Mouse (Mus musculus) kidney, postnatal 0 days (tissue): ENCODE measurements around the gene Prps1l3. TPM values are rescaled to one million over a fixed set of nuclear protein-coding genes. Genes with fewer than 3 reads are reported as not detected.

ENCODE experiments used
- ATAC-seq: fragments of 200-750 bp; cut with Nextera tagmentation; replicated peaks from 2 replicates; pipeline ENCODE4 v1.8.0; 2017; ENCODE audit warnings: low read depth, moderate number of reproducible peaks, moderate TSS enrichment, moderate library complexity; ENCODE audit not compliant: low FRiP score
- DNase-seq: peaks from one replicate; pipeline ENCODE4 v3.0.0-alpha.2; 2016; ENCODE audit warnings: low spot score
- H3K27ac ChIP-seq: fragments of 300-500 bp; sonication (generic); 2 replicates; pipeline ENCODE4 v1.5.1; 2014; ENCODE audit warnings: mild to moderate bottlenecking
- H3K27me3 ChIP-seq: fragments of 300-500 bp; sonication (generic); 2 replicates; pipeline ENCODE4 v1.6.1; 2014; ENCODE audit warnings: low read length, mixed read lengths; ENCODE audit not compliant: insufficient read depth
- H3K36me3 ChIP-seq: fragments of 300-500 bp; sonication (generic); 2 replicates; pipeline ENCODE4 v1.6.1; 2014; ENCODE audit warnings: low read length, mixed read lengths; ENCODE audit not compliant: insufficient read depth
- H3K4me1 ChIP-seq: fragments of 300-500 bp; sonication (generic); replicated peaks from 2 replicates; pipeline ENCODE4 v1.6.1; 2014; ENCODE audit warnings: antibody characterized with exemption, low read length, mixed read lengths; ENCODE audit not compliant: insufficient read depth
- H3K4me2 ChIP-seq: fragments of 300-500 bp; sonication (generic); 2 replicates; pipeline ENCODE4 v1.6.1; 2014; ENCODE audit warnings: mild to moderate bottlenecking, low read length, moderate library complexity, mixed read lengths
- H3K4me3 ChIP-seq: fragments of 300-500 bp; sonication (generic); replicated peaks from 2 replicates; pipeline ENCODE4 v1.5.1; 2014; ENCODE audit warnings: low read depth, low read length
- H3K9ac ChIP-seq: fragments of 300-500 bp; sonication (generic); 2 replicates; pipeline ENCODE4 v1.6.1; 2014; ENCODE audit warnings: low read depth, low read length
- H3K9me3 ChIP-seq: fragments of 300-500 bp; sonication (generic); replicated peaks from 2 replicates; pipeline ENCODE4 v1.6.1; 2016; ENCODE audit warnings: low read length, inconsistent platforms, mixed read lengths
- CTCF ChIP-seq: IDR thresholded peaks from 2 replicates; pipeline ENCODE4 v1.5.1; 2016; ENCODE audit warnings: antibody characterized with exemption, low read depth, mild to moderate bottlenecking, moderate library complexity
- WGBS: fragments of 180-500 bp; shearing (Covaris S2); extraction: QIAGEN DNeasy Blood & Tissue Kit; methylation state at CpG from one replicate; pipeline ENCODE4 v1.1.7; 2014; 5-methylcytosine and 5-hydroxymethylcytosine counted together
- polyA plus RNA-seq: library from polyadenylated mRNA; unstranded; fragments of >200 nt; fragmentation: Nextera tagmentation; extraction: Ambion mirVana; gene quantifications from 2 replicates; pipeline ENCODE4 v1.2.1, GENCODE M21; 2015

Gene Prps1l3
- polyA plus RNA-seq, 1 experiment from 2014 or later: 46.6 TPM

DNA sequence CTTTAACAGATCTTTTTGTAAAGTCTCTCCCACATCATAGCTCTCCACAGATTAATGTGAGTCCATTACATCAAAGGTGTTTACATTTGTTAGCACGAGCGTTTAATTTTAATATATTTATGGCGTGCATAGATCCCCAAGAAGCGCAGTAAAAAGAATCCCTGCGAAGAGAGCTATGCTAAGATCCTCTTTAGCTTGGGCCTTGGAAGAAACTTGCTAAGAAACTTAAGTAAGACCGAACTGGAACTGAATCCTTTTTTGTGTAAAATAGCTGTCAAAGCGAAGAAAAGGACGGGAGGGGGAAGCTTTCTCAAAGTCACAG is 34.0 kb upstream of the Prps1l3 start:
- ATAC-seq (no peak), DNase-seq (no peak)
- TF ChIP-seq CTCF: no peak
- no peaks in the 10 kb centered on the region for H3K36me3 ChIP-seq
- no peaks in the 10 kb centered on the region for H3K27me3 ChIP-seq
- H3K9ac ChIP-seq: peak overlapping the region; percentile 54
- no peak overlapping the region for H3K27ac ChIP-seq
- H3K9me3 ChIP-seq: no peaks in the 10 kb centered on the region
- no peaks in the 10 kb centered on the region for H3K4me1 ChIP-seq
- peak overlapping the region; percentile 90 for H3K4me2 ChIP-seq
- H3K4me3 ChIP-seq: peak overlapping the region; percentile 53
- 17% methylated on average over 8 of the region's 8 CpGs for WGBS

DNA sequence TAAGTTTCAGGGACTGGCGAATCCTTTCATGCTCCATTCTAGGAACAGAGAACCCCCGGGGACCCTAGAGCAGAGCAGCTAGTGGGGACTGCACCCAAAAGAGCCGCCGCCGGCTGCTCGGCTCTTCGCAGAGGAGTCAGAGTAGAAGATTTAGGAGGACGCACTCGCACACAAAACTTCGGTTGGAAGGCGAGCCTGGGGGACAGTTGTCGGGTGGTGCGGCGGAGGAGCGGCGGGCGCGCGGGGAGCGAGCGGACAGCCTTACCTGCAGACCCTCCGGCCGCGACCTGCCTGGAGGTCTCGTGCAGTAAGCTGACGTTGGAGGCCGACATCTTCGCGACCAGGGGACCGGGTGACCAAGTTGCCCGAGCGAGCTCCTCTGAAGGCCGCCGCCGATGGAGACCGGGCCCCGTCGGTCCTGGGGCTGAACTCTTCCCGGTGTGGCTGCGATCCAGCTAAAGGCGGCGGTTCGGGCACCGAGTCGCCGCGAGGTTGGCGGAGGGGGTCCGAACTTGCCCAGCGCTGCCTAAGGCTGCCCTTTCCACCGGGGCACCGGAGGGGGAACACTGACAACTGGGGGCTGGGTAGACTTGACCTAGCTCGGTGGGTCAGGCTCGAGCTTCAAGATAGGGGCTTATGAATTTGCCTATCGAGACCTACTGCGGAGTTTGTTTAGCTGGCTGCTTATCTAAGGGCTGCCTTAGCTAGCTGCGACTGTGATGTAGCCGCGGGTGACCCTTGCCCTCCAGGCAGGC is 33.4 kb upstream of the Prps1l3 start:
- Histone ChIP-seq H3K4me3 (peak overlapping the region; percentile 53), H3K9me3 (no peaks in the 10 kb centered on the region), H3K36me3 (no peaks in the 10 kb centered on the region), H3K4me2 (peak overlapping the region; percentile 90), H3K27me3 (no peaks in the 10 kb centered on the region), H3K27ac (peak overlapping the region; percentile 8), H3K9ac (peak overlapping the region; percentile 54), H3K4me1 (no peaks in the 10 kb centered on the region)
- no peak for TF ChIP-seq CTCF
- 2% methylated on average over 59 of the region's 59 CpGs for WGBS
- ATAC-seq: peak; percentile 78
- DNase-seq: peak; percentile 42

DNA sequence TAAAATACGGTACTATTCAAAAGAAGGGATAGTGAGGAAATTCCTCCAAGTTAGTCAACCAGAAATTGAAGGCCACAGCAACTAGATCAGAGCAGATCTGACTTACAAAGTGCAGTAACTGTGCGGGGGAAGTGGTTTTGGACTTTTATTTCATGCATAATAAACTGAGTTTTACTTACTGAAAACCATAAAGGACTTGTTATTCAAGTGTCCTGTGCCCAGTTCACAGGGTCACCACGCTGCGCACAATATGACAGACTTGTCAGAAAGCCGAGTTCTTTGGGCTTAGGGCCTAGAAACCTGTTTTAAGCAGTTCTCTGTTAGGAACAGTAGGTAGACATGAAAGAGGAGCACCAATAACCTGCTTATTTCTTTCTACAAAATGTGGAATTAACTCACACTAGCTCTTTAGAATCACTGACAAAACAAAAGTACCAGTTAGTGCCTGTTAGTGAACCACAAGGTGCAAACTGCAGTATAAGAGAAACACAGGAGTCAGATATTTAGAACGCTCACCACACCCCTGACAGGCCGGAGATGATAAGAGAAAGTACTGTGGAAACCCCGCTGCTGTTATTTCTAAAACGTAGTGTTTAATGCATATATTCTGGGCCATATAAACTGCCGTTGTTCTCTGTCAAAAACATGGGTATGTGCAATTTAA is 32.7 kb upstream of the Prps1l3 start, which contains the start of gene Slc25a21:
Slc25a21 (minus strand) TSS at position 110 of the 664 bp plus-strand sequence.
- H3K27ac ChIP-seq: peak within 1 kb of the TSS; percentile 8
- no peaks in the 10 kb centered on the region for H3K4me1 ChIP-seq
- H3K9me3 ChIP-seq: no peaks in the 10 kb centered on the region
- H3K9ac ChIP-seq: peak within 1 kb of the TSS; percentile 54
- peak within 1 kb of the TSS; percentile 90 for H3K4me2 ChIP-seq
- ATAC-seq (peak; percentile 10), DNase-seq (peak; percentile 55)
- 68% methylated on average over 10 of the region's 10 CpGs for WGBS
- no peaks in the 10 kb centered on the region for H3K27me3 ChIP-seq
- peak within 1 kb of the TSS; percentile 53 for H3K4me3 ChIP-seq
- TF ChIP-seq CTCF: no peak
- no peaks in the 10 kb centered on the region for H3K36me3 ChIP-seq

DNA sequence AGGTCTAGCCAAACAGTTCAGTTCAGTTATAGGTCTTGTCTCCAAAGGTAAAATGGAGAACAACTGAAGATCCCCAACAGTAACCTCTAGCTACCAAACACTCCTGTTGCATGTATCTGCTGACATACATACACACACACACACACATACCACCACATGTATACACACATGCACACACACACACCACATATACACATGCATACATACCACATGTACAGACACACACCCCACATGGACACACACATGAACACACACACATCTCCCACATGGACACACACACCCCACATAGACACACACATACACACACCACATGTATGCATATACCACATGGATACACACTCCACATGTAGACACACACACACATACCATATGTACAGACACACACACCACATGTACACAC is 31.9 kb upstream of the Prps1l3 start:
- Histone ChIP-seq H3K27ac (no peak overlapping the region), H3K4me2 (no peak overlapping the region), H3K9me3 (no peaks in the 10 kb centered on the region), H3K36me3 (no peaks in the 10 kb centered on the region), H3K4me3 (no peak overlapping the region), H3K9ac (no peak overlapping the region), H3K4me1 (no peaks in the 10 kb centered on the region), H3K27me3 (no peaks in the 10 kb centered on the region)
- no peak for TF ChIP-seq CTCF
- DNase-seq (no peak), ATAC-seq (no peak)

DNA sequence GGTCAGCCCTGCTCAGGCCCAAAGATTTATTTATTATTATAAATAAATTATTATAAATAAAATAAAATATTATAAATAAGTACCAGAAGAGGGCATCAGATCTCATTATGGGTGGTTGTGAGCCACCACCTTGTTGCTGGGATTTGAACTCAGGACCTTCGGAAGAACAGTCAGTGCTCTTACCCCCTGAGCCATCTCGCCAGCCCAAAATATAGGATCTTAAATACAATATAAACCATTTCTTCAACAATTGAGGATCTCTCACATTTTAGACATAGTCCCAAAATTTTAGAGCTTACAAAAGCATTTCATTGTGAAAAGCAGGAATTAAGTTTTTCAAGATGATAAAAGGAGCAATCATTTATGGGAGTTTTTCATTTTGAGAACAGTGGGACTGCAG is 30.8 kb upstream of the Prps1l3 start:
- Histone ChIP-seq H3K4me1 (no peaks in the 10 kb centered on the region), H3K9ac (no peak overlapping the region), H3K9me3 (no peaks in the 10 kb centered on the region), H3K4me3 (no peak overlapping the region), H3K36me3 (no peaks in the 10 kb centered on the region), H3K4me2 (no peak overlapping the region), H3K27me3 (no peaks in the 10 kb centered on the region), H3K27ac (no peak overlapping the region)
- DNase-seq (no peak), ATAC-seq (no peak)
- 95% methylated on average over 2 of the region's 2 CpGs for WGBS
- no peak for TF ChIP-seq CTCF

DNA sequence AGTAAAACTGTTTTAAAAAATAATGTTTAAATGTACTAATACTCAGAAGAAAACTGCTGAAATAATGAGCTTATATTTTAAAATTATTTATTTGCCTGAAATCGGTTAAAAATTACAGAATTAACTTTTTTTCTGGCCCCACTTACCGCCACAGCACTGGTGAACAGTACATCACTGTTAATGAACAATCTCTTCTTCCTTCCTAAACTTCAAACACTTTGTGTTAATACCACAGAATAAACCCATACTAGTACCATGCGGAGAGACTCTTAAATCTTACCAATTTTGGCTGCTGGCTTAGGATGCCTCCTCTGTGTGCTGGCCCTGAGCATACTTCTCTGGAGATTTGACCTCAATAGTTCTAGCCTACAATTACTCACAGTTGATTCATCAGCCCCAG is 28.3 kb upstream of the Prps1l3 start:
- Histone ChIP-seq H3K4me3 (no peak overlapping the region), H3K27ac (no peak overlapping the region), H3K9ac (no peak overlapping the region), H3K4me2 (no peak overlapping the region), H3K36me3 (no peaks in the 10 kb centered on the region), H3K27me3 (no peaks in the 10 kb centered on the region), H3K4me1 (no peaks in the 10 kb centered on the region), H3K9me3 (no peaks in the 10 kb centered on the region)
- WGBS: 86% methylated on average over 3 of the region's 3 CpGs
- TF ChIP-seq CTCF: no peak
- DNase-seq (no peak), ATAC-seq (no peak)
